Mouse (Mus musculus): ENCODE measurements at regions not wholly inside any gene's neighbourhood (a gene's known extent, or its start where the extent isn't known, plus 50 kb on each side); places are given as distances from the start of the nearest gene placed in this dataset.
A peak's percentile ranks its signal among the peaks of the same experiment; 100 is the strongest.

DNA sequence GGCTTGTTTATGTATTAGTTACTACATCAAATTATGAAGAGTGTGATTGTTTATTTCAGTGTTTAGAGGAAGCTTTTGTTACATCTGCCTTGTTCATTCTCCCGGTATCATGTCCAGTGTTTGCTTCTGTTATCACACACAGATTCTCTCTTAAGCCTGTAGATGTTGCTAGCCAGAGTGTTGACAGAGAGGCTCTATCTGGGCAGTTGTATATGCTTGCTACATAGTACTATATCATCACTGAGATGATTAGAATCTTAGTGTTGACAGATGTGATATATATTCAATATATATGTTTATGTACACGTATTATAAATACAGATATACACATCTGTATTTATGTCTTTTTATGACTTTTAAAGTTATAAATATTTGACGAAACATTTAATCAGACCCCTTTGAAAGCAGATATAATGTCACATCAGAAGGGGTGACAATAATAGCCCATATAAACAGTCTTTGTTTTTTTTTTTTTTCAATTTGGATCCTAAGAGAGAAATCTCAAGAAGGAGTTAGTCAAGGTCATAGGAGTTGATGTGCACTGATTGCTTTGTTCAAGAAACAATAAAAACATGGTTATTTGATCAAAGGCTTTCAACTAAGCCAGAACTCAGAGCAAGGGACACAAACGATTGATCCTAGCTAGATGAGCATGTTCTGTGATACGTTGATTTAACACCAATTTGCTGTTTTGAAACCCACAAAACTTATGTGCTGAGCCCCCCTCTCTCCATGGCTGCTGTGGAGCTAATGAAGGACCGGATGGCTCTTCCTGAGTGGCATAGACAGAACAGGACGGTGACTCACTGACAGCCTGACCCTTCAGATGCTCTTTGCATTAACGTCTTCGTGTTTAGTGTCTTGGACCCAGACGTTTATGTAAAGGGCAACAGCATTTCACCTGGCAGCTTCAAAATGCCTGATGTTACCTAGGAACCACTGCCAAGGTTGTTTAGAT is 352.8 kb upstream of the Arglu1 start:
- DNase-seq (ENCODE audit: low read depth) = no peak
- TF ChIP-seq POLR2A (IDR thresholded peaks at IDR 0.05; ENCODE audit: borderline replicate concordance, extremely low read depth, insufficient read depth, insufficient read length, poor library complexity, severe bottlenecking) = no peak
- no peak for TF ChIP-seq CTCF (IDR thresholded peaks at IDR 0.05; ENCODE audit: borderline replicate concordance, extremely low read depth, insufficient read depth, insufficient read length)

- peak; percentile 41 for DNase-seq (ENCODE audit: low read depth)
- TF ChIP-seq POLR2A (IDR thresholded peaks at IDR 0.05; ENCODE audit: borderline replicate concordance, extremely low read depth, insufficient read depth, insufficient read length, poor library complexity, severe bottlenecking) (no peak), CTCF (IDR thresholded peaks at IDR 0.05; ENCODE audit: borderline replicate concordance, extremely low read depth, insufficient read depth, insufficient read length) (no peak)
These were observed 338.8 kb upstream of the Arglu1 start for GRCm38 (mm10) chr8:9029156-9029555.

- DNase-seq (ENCODE audit: low read depth) = no peak
- no peak for TF ChIP-seq POLR2A (IDR thresholded peaks at IDR 0.05; ENCODE audit: borderline replicate concordance, extremely low read depth, insufficient read depth, insufficient read length, poor library complexity, severe bottlenecking)
- no peak for TF ChIP-seq CTCF (IDR thresholded peaks at IDR 0.05; ENCODE audit: borderline replicate concordance, extremely low read depth, insufficient read depth, insufficient read length)
These were observed 337.4 kb upstream of the Arglu1 start for GRCm38 (mm10) chr8:9027672-9028071.

GRCm38 (mm10) chr8:9025872-9026271 is 335.6 kb upstream of the Arglu1 start:
- DNase-seq (ENCODE audit: low read depth) = no peak
- no peak for TF ChIP-seq POLR2A (IDR thresholded peaks at IDR 0.05; ENCODE audit: borderline replicate concordance, extremely low read depth, insufficient read depth, insufficient read length, poor library complexity, severe bottlenecking)
- TF ChIP-seq CTCF (IDR thresholded peaks at IDR 0.05; ENCODE audit: borderline replicate concordance, extremely low read depth, insufficient read depth, insufficient read length) = no peak

DNA sequence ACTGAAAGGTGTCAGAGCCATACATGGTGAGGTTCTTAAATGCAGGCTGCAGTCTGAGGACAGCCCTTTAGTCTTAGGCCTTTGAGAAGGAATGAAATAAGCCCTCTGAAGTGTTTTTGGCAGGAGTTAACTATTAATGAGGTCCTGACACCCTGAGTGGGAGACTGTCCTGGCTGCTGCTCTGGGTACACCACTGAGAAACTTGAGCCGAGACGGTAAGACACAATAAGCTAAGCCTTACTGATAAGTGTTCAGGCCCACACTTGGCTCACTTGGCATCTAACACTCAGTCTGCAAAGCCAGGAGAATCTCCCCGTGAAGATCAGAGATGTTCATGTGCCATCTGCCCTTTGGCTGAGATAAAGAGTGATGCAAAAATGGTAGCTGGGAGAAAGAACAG is 335.1 kb upstream of the Arglu1 start:
- DNase-seq (ENCODE audit: low read depth) = no peak
- no peak for TF ChIP-seq CTCF (IDR thresholded peaks at IDR 0.05; ENCODE audit: borderline replicate concordance, extremely low read depth, insufficient read depth, insufficient read length)
- TF ChIP-seq POLR2A (IDR thresholded peaks at IDR 0.05; ENCODE audit: borderline replicate concordance, extremely low read depth, insufficient read depth, insufficient read length, poor library complexity, severe bottlenecking) = no peak

- TF ChIP-seq POLR2A (IDR thresholded peaks at IDR 0.05; ENCODE audit: borderline replicate concordance, extremely low read depth, insufficient read depth, insufficient read length, poor library complexity, severe bottlenecking) = no peak
- DNase-seq (ENCODE audit: low read depth) = no peak
These were observed 330.4 kb upstream of the Arglu1 start for GRCm38 (mm10) chr8:9020744-9021143.

GRCm38 (mm10) chr8:9020180-9020579 is 329.9 kb upstream of the Arglu1 start:
- no peak for TF ChIP-seq CTCF (IDR thresholded peaks at IDR 0.05; ENCODE audit: borderline replicate concordance, extremely low read depth, insufficient read depth, insufficient read length)
- no peak for TF ChIP-seq POLR2A (IDR thresholded peaks at IDR 0.05; ENCODE audit: borderline replicate concordance, extremely low read depth, insufficient read depth, insufficient read length, poor library complexity, severe bottlenecking)
- no peak for DNase-seq (ENCODE audit: low read depth)

GRCm38 (mm10) chr8:9011785-9012510 is 321.6 kb upstream of the Arglu1 start:
- peak; percentile 57 for DNase-seq (ENCODE audit: low read depth)
- TF ChIP-seq CTCF (IDR thresholded peaks at IDR 0.05; ENCODE audit: borderline replicate concordance, extremely low read depth, insufficient read depth, insufficient read length) = no peak

DNA sequence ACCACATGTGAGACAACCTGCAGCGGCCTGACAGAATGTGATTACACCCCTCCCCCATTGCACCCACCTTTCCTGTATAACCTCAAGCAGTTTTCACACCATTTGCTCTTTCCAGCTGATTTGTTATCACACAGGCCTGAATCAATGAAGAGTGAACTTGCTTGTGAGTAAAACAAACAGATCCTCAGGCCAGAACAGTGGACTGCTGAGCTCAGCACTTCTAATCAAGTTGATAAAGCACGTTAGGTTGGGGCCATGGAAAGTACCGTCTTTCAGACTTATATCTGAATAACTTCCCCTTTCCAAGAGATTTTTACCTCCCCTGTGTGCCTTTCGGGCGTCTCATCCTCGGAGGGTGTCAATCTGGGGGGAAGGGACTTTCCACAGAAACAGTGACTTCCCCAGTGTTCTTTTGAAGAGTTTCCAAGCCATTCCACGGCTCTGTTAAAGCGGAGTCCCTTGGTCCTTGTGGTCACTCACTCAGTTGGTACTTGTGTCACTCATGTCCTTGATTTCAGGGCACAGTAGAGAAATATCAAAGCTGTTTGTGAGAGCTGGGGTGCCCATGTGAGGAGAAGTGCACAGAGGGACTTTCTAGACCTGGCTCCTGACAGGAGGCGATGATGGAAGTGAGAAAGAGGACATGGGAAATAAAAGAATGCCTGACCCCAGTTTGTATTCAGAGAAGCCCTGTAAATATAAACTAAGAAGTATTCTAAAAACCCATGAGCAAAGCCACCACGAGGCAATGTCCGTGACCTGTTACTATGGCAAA is 317.9 kb upstream of the Arglu1 start:
- DNase-seq (ENCODE audit: low read depth) = no peak
- no peak for TF ChIP-seq CTCF (IDR thresholded peaks at IDR 0.05; ENCODE audit: borderline replicate concordance, extremely low read depth, insufficient read depth, insufficient read length)
- no peak for TF ChIP-seq POLR2A (IDR thresholded peaks at IDR 0.05; ENCODE audit: borderline replicate concordance, extremely low read depth, insufficient read depth, insufficient read length, poor library complexity, severe bottlenecking)

DNA sequence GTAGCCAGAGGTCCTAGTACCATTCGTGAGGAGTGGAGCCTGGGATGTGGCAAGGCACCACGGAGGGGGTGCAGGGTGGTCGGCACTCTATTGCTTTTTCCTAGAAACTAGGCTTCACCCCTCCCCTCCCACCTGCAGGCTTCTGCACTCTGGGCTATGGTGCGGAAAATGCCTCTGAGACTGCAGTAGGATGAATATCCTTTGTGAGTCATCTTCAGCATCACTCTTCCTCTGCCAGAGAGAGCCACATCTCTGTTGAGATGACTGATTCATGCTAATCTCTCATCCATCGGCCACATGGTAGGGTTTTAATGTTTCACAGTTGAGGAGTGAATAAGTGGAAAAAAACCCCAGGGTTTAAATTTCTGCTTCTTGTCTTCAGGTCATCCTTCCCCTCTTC is 309.6 kb upstream of the Arglu1 start:
- no peak for TF ChIP-seq CTCF (IDR thresholded peaks at IDR 0.05; ENCODE audit: borderline replicate concordance, extremely low read depth, insufficient read depth, insufficient read length)
- TF ChIP-seq POLR2A (IDR thresholded peaks at IDR 0.05; ENCODE audit: borderline replicate concordance, extremely low read depth, insufficient read depth, insufficient read length, poor library complexity, severe bottlenecking) = no peak
- DNase-seq (ENCODE audit: low read depth) = no peak

- TF ChIP-seq POLR2A (IDR thresholded peaks at IDR 0.05; ENCODE audit: borderline replicate concordance, extremely low read depth, insufficient read depth, insufficient read length, poor library complexity, severe bottlenecking) (no peak), CTCF (IDR thresholded peaks at IDR 0.05; ENCODE audit: borderline replicate concordance, extremely low read depth, insufficient read depth, insufficient read length) (no peak)
- no peak for DNase-seq (ENCODE audit: low read depth)
These were observed 307.3 kb upstream of the Arglu1 start for GRCm38 (mm10) chr8:8997621-8998020.
